15 mouse cellular contexts compared by ENCODE assay signal in the genomic region with DNA sequence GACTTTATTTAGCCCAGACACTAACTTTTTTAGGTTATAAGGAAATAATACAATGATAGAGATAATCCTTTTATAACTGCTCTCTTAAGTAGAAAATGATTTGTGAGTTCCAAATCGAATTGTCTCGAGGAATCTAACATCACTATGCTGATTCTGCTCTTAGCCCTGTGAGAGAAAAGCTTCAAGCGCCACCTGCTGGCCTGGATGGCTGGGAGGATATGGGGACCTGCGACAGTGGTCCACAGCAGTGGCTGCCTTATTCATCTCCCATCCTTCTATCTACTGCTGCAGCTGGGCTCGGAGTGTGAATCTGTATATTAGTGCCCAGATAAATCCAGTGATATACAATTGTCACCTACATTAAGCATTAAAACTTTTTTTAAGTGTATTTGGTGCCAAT. TPM values are rescaled to one million over a fixed set of nuclear protein-coding genes. Genes with fewer than 3 reads are reported as not detected.
A peak's percentile ranks its signal among the peaks of the same experiment; 100 is the strongest.
DNase-seq lines count a peak whose midpoint lies in the region; ATAC-seq and TF ChIP-seq lines count a peak whose summit lies in the region.
"Not testable (repeated sequence)": the region's sequence is repeated elsewhere in the genome, so short reads cannot be mapped to it uniquely, and the experiment has no call there.
"Had no signal": no experiment of that assay in that cellular context is flagged by ENCODE, and none has a peak within 500 bp of the region (broad histone marks: within the 10 kb centered on the region; RNA-seq: fewer than 3 reads in every experiment).

No protein-coding gene starts in this region.

- H3K4me1 ChIP-seq in embryonic facial prominence, embryonic 12.5 days; lung, adult 2 months (ENCODE audit: control insufficient read depth, insufficient read depth, low read length); neural tube, embryonic 14.5 days (ENCODE audit: control insufficient read depth, insufficient read depth, low read length): not testable (repeated sequence)

- H3K27me3 ChIP-seq in embryonic facial prominence, embryonic 12.5 days; neural tube, embryonic 14.5 days (ENCODE audit: control insufficient read depth, insufficient read depth, low read length): not testable (repeated sequence)

- peak; percentile 34 for DNase-seq in adrenal gland, postnatal 25 days
- DNase-seq in heart, postnatal 14 days, result peak; percentile 7 to 28
- DNase-seq in kidney, postnatal 10 days, result peak; percentile 34
- DNase-seq in lung, adult 2 months, result not testable (repeated sequence)
- peak; percentile 34 for DNase-seq in thymus, postnatal 14 days

- TF ChIP-seq CTCF in lung, adult 2 months (IDR thresholded peaks at IDR 0.05; ENCODE audit: insufficient read depth, low read length), result peak; percentile 34

- not testable (repeated sequence) for H3K36me3 ChIP-seq in embryonic facial prominence, embryonic 12.5 days; neural tube, embryonic 14.5 days (ENCODE audit: control insufficient read depth, insufficient read depth, low read length)

- H3K4me3 ChIP-seq in embryonic facial prominence, embryonic 12.5 days; lung, adult 2 months (replicated peaks; ENCODE audit: extremely low read depth, low read depth, low read length); neural tube, embryonic 14.5 days (ENCODE audit: low read depth, low read length): not testable (repeated sequence)

- not testable (repeated sequence) for TF ChIP-seq POLR2A in lung, adult 2 months (IDR thresholded peaks at IDR 0.05; ENCODE audit: borderline replicate concordance, extremely low read depth, low read depth, low read length)

- H3K9ac ChIP-seq in embryonic facial prominence, embryonic 12.5 days; neural tube, embryonic 14.5 days (replicated peaks; ENCODE audit: low read depth, low read length): not testable (repeated sequence)

- 36% methylated on average over 5 of the region's 5 CpGs for WGBS in embryonic facial prominence, embryonic 12.5 days
- 24% methylated on average over 5 of the region's 5 CpGs for WGBS in lung, adult 2 months
- 30% methylated on average over 5 of the region's 5 CpGs for WGBS in neural tube, embryonic 14.5 days

- not testable (repeated sequence) for H3K4me2 ChIP-seq in embryonic facial prominence, embryonic 12.5 days (replicated peaks); neural tube, embryonic 14.5 days (ENCODE audit: low read depth, low read length)

- H3K9me3 ChIP-seq in embryonic facial prominence, embryonic 12.5 days; neural tube, embryonic 14.5 days (ENCODE audit: control insufficient read depth, low read length): not testable (repeated sequence)

- peak; percentile 60 for ATAC-seq in CD4-positive, CD25-positive, alpha-beta regulatory T cell, adult 4 months
- 0 out of 2 replicates have a peak, but pooled peaks have one; percentile 67 for ATAC-seq in embryonic facial prominence, embryonic 12.5 days (ENCODE audit: insufficient number of reproducible peaks, insufficient read depth, low FRiP score, low TSS enrichment)
- ATAC-seq in neural tube, embryonic 14.5 days (ENCODE audit: low read depth), result peak; percentile 86; the same call in 1 of the 2 replicates

- intact Hi-C loops in heart, postnatal 14 days (cut with DNase I), result loop anchor here (5.0 kb wide), 1 partner anchor 56 kb away; a partner anchor contains a TSS

- H3K27ac ChIP-seq in embryonic facial prominence, embryonic 12.5 days; neural tube, embryonic 14.5 days (ENCODE audit: low read depth, low read length): not testable (repeated sequence)

RNA-seq across cellular contexts. Expression of a gene that starts 25.7 kb away (rescaled TPM):
- not detected for polyA plus RNA-seq in CD4-positive, CD25-positive, alpha-beta regulatory T cell, adult 4 months (2017; shearing (Covaris generic))
- total RNA-seq in adrenal gland, postnatal 25 days (2021), result not detected in 2 replicates
- polyA plus RNA-seq in embryonic facial prominence, embryonic 12.5 days (2016; fragmentation: Nextera tagmentation; extraction: Ambion mirVana), result not detected in 2 replicates
- not detected for total RNA-seq in heart, postnatal 14 days (2021)
- 0.72 and 1.4 TPM in 2 replicates for polyA plus RNA-seq in lung, adult 2 months (2012; rRNA removed)
- not detected in 2 replicates for polyA plus RNA-seq in neural tube, embryonic 14.5 days (2014; fragmentation: Nextera tagmentation; extraction: Ambion mirVana)
- total RNA-seq: gastrocnemius, postnatal 10 days; heart, postnatal 25 days; layer of hippocampus, adult 18-20 months had no signal
- polyA plus RNA-seq: embryonic facial prominence, embryonic 15.5 days; midbrain, embryonic 13.5 days had no signal

RNA-seq across cellular contexts. Expression of a gene that starts 28.0 kb away (rescaled TPM):
- not detected for polyA plus RNA-seq in CD4-positive, CD25-positive, alpha-beta regulatory T cell, adult 4 months (2017; shearing (Covaris generic))
- total RNA-seq in adrenal gland, postnatal 25 days (2021), result not detected in 2 replicates
- not detected in 2 replicates for polyA plus RNA-seq in embryonic facial prominence, embryonic 12.5 days (2016; fragmentation: Nextera tagmentation; extraction: Ambion mirVana)
- total RNA-seq in heart, postnatal 14 days (2021), result not detected
- polyA plus RNA-seq in lung, adult 2 months (2012; rRNA removed), result not detected in 2 replicates
- polyA plus RNA-seq in neural tube, embryonic 14.5 days (2014; fragmentation: Nextera tagmentation; extraction: Ambion mirVana), result not detected in 2 replicates
- total RNA-seq: gastrocnemius, postnatal 10 days; heart, postnatal 25 days; layer of hippocampus, adult 18-20 months had no signal
- polyA plus RNA-seq: embryonic facial prominence, embryonic 15.5 days; limb, embryonic 14.5 days; midbrain, embryonic 13.5 days; stomach, embryonic 16.5 days had no signal

RNA-seq across cellular contexts. Expression of a gene that starts 54.5 kb away (rescaled TPM):
- polyA plus RNA-seq in CD4-positive, CD25-positive, alpha-beta regulatory T cell, adult 4 months (2017; shearing (Covaris generic)), result not detected
- total RNA-seq in adrenal gland, postnatal 25 days (2021), result not detected in 2 replicates
- polyA plus RNA-seq in embryonic facial prominence, embryonic 12.5 days (2016; fragmentation: Nextera tagmentation; extraction: Ambion mirVana), result not detected in 2 replicates
- total RNA-seq in heart, postnatal 14 days (2021), result not detected
- polyA plus RNA-seq in lung, adult 2 months (2012; rRNA removed), result not detected in 2 replicates
- polyA plus RNA-seq in neural tube, embryonic 14.5 days (2014; fragmentation: Nextera tagmentation; extraction: Ambion mirVana), result not detected in 2 replicates
- total RNA-seq: gastrocnemius, postnatal 10 days; heart, postnatal 25 days; layer of hippocampus, adult 18-20 months had no signal
- polyA plus RNA-seq: embryonic facial prominence, embryonic 15.5 days; limb, embryonic 14.5 days; midbrain, embryonic 13.5 days had no signal

RNA-seq across cellular contexts. Expression of a gene that starts 56.8 kb away (rescaled TPM):
- 10 to 100 TPM; 55.1 to 85.6 TPM for polyA plus RNA-seq in CD4-positive, CD25-positive, alpha-beta regulatory T cell, adult 4 months (2017; shearing (Covaris generic))
- 32.1 and 42.2 TPM in 2 replicates for total RNA-seq in adrenal gland, postnatal 25 days (2021)
- 55.5 and 56.8 TPM in 2 replicates for polyA plus RNA-seq in embryonic facial prominence, embryonic 12.5 days (2016; fragmentation: Nextera tagmentation; extraction: Ambion mirVana)
- 10 to 100 TPM; 18.6 to 30.2 TPM for total RNA-seq in heart, postnatal 14 days (2021)
- 26.0 and 27.2 TPM in 2 replicates for polyA plus RNA-seq in lung, adult 2 months (2012; rRNA removed)
- polyA plus RNA-seq in neural tube, embryonic 14.5 days (2014; fragmentation: Nextera tagmentation; extraction: Ambion mirVana), result 69.8 and 99.4 TPM in 2 replicates
